Comparison of ENCODE assay signal across 13 mouse cellular contexts in genomic region chr6:95716476-95716875, GRCm38 (mm10).
"Had no signal": no experiment of that assay in that cellular context is flagged by ENCODE, and none has a peak within 500 bp of the region (broad histone marks: within the 10 kb centered on the region; RNA-seq: fewer than 3 reads in every experiment).

No protein-coding gene starts in this region.

- H3K36me3 ChIP-seq: limb, embryonic 15.5 days; lung, embryonic 15.5 days; midbrain, embryonic 13.5 days; neural tube, embryonic 15.5 days had no signal

- H3K9me3 ChIP-seq: limb, embryonic 15.5 days; lung, embryonic 15.5 days; midbrain, embryonic 13.5 days; neural tube, embryonic 15.5 days had no signal

- H3K27ac ChIP-seq: limb, embryonic 15.5 days; lung, embryonic 15.5 days; midbrain, embryonic 13.5 days; neural tube, embryonic 15.5 days; stomach, postnatal 0 days had no signal

- DNase-seq: layer of hippocampus, adult 9-11 months; layer of hippocampus, postnatal 36 days; right cerebral cortex, adult 18-20 months; right cerebral cortex, postnatal 25 days; thymus, postnatal 4 days had no signal

- H3K27me3 ChIP-seq: limb, embryonic 15.5 days; lung, embryonic 15.5 days; midbrain, embryonic 13.5 days; neural tube, embryonic 15.5 days had no signal

- H3K4me3 ChIP-seq: limb, embryonic 15.5 days; lung, embryonic 15.5 days; midbrain, embryonic 13.5 days; myocyte; neural tube, embryonic 15.5 days had no signal

- H3K4me2 ChIP-seq: limb, embryonic 15.5 days; lung, embryonic 15.5 days; midbrain, embryonic 13.5 days; neural tube, embryonic 15.5 days had no signal

- H3K9ac ChIP-seq: limb, embryonic 15.5 days; lung, embryonic 15.5 days; midbrain, embryonic 13.5 days; neural tube, embryonic 15.5 days had no signal

- ATAC-seq: hindbrain, embryonic 16.5 days; inflammation-experienced regulatory T-cells, adult 6 months; midbrain, embryonic 13.5 days had no signal
